Mouse (Mus musculus) adrenal gland, postnatal 25 days (tissue): Measurements from ENCODE around the gene Tsc1. TPM values are rescaled to one million over a fixed set of nuclear protein-coding genes. Genes with fewer than 3 reads are reported as not detected.

Experiments used
- DNase-seq: peaks from one replicate; pipeline ENCODE4 v3.0.0; 2021; ENCODE audit warnings: mixed read lengths
- microRNA-seq, 2 experiments: library from miRNA; unstranded; fragments of <30 nt; microRNA quantifications; one replicate each; pipeline ENCODE4 v1.2.0; 2021
- total RNA-seq: library from RNA; stranded (reverse); gene quantifications from 2 replicates; pipeline ENCODE4 v1.2.3, GENCODE M21; 2021

Gene Tsc1
- total RNA-seq, 1 experiment from 2014 or later: 22.8 TPM

GRCm38 (mm10) chr2:28737112-28737511 lies 96.1 kb downstream of the Tsc1 start:
- DNase-seq: peak; percentile 52

- DNase-seq: no peak
These were observed 99.1 kb downstream of the Tsc1 start for GRCm38 (mm10) chr2:28740159-28740558.

Small RNA genes lying within 50 kb of the gene (microRNA-seq; reads per million reads assigned to microRNA genes)
- gene Gm22824 (0 reads per million in 2 experiments), gene Mir3088 (1.1 to 2.7 reads per million in 2 experiments)

Other genes starting within 250 kb of the Tsc1 start
- 5.5 and 9.6 TPM in 2 replicates for gene Ppp1r26, start 194.4 kb upstream of the Tsc1 start, total RNA-seq
- gene 1700007K13Rik, start 174.9 kb upstream of the Tsc1 start, total RNA-seq: 1.0 TPM in 1 of 2 replicates, not detected in the other
- 52.4 and 61.8 TPM in 2 replicates for gene Mrps2, start 173.2 kb upstream of the Tsc1 start, total RNA-seq
- 2.1 and 3.2 TPM in 2 replicates for gene Gbgt1, start 144.3 kb upstream of the Tsc1 start, total RNA-seq
- 3.4 TPM in 1 of 2 replicates, not detected in the other for gene Gm10134, start 135.1 kb upstream of the Tsc1 start, total RNA-seq
- gene Ralgds, start 128.1 kb upstream of the Tsc1 start, total RNA-seq: 32.6 and 40.3 TPM in 2 replicates
- 0.24 TPM in 1 of 2 replicates, not detected in the other for gene Cel, start 77.8 kb upstream of the Tsc1 start, total RNA-seq
- 22.3 and 24.4 TPM in 2 replicates for gene Gtf3c5, start 57.5 kb upstream of the Tsc1 start, total RNA-seq
- gene Gfi1b, start 19.2 kb upstream of the Tsc1 start, total RNA-seq: not detected in 2 replicates
- gene Spaca9, start 58.5 kb downstream of the Tsc1 start, total RNA-seq: 1.5 TPM in 1 of 2 replicates, not detected in the other
- gene Ak8, start 58.9 kb downstream of the Tsc1 start, total RNA-seq: not detected in 2 replicates
- 31.0 and 40.5 TPM in 2 replicates for gene Gtf3c4, start 199.1 kb downstream of the Tsc1 start, total RNA-seq
- 9.8 and 10.6 TPM in 2 replicates for gene Ddx31, start 199.2 kb downstream of the Tsc1 start, total RNA-seq